Mouse (Mus musculus) frontal cortex, adult 2 months (tissue): ENCODE measurements around the gene Eef1a2. TPM values are rescaled to one million over a fixed set of nuclear protein-coding genes. Genes with fewer than 3 reads are reported as not detected.
"Not testable (repeated sequence)": the region's sequence is repeated elsewhere in the genome, so short reads cannot be mapped to it uniquely, and the experiment has no call there.

Experiments used
- DNase-seq, 2 experiments: peaks; one replicate each; pipeline ENCODE4 v3.0.0; 2022; ENCODE audit warnings: low spot score in 1 of 2; ENCODE audit errors: extremely low spot score in 1 of 2
- polyA plus RNA-seq: library from polyadenylated mRNA; depleted of rRNA; stranded (reverse); fragments of >200 nt; gene quantifications from 2 replicates; pipeline ENCODE4 v1.2.3, GENCODE M21; 2012; rRNA removed

Eef1a2 gene
- 939 and 990 TPM in 2 replicates for polyA plus RNA-seq

DNA sequence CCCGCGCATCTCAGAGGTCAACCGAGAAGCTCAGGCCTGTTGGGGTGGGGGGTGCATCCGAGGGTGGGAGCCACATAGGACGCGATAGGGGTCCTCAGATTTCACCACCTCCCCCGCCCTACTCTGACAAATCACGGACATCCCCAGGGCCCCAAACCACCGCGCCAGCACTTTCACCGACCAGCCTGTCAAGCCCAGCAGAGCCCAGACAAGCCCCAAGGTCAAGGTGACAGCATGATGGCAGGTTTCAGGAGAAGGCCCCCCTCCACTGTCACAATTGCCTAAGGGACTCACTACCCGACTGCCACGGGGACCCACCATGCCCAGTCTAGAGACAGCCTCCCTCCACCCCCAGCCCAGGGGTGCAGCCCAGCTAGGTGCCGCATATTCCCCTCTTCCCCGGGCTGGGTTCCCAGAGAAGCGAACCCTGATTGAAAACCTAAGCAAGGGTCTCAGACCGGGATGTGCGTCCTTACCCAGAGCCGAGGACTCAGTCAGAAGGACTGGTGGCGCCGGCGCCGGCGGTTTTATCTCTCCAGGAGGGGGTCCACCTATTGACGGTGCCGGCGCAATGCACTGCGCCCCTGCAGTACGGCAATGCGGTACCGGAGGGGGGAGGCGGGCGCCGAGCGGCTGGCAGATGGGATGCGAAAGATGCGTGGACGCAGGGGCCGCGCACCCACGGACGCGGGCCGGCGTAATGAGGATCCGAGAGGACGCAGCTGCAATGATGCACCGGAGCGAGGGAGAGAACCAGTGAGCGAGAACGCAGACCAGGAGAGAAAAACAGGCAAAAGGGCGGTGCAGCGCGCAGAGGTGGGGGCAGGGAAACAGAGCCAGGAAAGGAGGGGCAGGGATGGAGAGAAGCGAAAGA lies at the start of gene Eef1a2:
Gene Eef1a2, minus strand, starts transcription at position 767 of the 874 bp plus-strand sequence.
- peak; percentile 86 to 93 for DNase-seq

DNA sequence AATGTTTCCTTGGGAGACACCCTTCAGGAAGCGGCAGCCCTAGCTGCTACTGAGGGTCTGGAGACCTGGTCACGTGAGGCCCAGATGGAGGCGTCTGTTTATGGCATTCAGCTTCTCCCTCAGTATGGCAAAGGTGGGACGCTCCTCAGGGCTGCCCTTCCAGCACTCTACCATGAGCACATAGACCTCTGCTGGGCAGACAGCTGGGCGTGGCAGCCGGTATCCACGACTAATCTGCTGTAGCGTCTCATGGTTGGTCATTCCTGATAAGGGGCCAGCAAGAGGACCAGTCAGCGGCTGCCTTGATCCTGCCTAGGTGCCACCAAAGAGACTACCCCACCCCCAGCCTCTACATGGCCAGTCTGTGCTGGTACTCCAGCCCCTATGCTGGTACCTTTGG lies 49.3 kb upstream of the Eef1a2 start:
- DNase-seq = no peak

DNA sequence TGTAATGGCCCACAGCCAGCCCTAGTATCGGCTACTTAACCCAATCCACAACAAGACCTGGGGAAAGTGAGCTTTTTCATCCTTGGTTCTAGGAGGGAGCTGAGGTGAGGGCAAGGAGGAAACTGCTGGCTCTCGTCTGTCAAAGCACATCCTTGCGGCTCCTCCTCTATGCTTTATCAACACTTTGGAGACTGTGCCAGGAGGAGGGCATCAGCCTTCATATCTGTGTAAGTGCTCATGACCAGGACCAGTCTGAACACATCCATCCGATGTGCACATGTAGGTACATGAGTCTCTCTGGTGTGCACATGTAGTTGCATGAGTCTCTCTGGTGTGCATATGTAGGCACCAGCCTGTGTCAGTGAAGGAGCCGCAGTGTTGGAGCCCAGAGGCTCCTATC lies 48.9 kb upstream of the Eef1a2 start:
- DNase-seq = no peak

DNA sequence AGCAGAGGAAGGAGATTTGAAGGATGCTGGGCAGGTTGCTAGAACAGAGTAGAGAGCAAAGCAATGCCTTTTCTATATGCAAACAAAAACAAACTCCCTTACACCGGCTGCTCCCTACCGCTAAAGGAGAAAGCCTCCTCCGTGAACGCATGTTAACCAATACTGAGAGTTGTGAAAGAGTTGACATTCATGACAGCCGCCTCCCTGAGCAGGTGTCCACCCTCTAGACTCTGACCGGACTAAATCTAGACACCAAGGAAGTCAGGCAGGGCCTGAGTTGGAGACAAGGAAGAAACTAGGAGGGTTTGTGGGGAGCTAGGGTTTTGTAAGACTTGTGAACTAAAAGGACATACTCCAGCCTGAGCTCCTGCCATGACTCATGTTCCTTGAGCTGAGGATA lies 46.1 kb upstream of the Eef1a2 start:
- no peak for DNase-seq

DNA sequence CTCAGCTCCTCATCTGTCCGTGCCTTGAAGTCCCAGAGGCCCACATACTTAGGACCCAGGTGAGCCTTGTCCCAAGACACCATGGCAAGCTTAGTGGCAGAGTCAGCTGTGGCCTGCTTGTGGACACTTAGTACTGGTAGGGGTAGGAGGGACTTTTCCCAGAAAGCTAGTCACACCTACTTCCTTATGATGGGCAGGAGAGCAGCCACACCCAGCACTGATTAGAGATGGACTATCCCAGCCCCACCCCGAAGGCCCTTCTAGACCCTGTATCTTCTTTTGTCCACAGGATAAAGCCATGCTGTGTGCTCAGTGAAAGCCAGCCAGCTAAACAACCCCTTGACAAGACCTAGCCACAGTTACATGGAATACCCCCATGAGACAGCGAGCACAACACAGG lies 45.6 kb upstream of the Eef1a2 start, which contains the start of gene Ptk6:
Gene Ptk6, minus strand, starts transcription at position 368 of the 400 bp plus-strand sequence.
- no peak for DNase-seq

DNA sequence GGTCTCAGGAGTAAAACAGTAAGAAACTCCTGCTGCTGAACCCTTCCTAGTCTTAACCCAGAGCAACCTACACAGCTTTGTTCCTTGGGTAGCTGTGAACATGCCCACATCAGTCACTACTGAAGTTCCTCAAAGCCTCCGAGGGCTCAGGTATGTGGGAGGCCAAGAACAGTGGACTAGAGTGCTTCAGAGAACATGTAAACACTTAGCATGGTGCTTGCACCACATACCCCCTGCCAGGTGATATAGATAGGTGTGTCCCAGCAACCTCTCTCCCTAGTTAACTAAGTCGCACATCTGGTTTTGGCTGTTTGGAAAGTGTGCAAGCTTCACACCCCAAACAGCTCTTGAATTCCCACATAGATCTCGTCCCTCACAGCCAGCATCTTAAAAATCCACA lies 44.8 kb upstream of the Eef1a2 start:
- no peak for DNase-seq

DNA sequence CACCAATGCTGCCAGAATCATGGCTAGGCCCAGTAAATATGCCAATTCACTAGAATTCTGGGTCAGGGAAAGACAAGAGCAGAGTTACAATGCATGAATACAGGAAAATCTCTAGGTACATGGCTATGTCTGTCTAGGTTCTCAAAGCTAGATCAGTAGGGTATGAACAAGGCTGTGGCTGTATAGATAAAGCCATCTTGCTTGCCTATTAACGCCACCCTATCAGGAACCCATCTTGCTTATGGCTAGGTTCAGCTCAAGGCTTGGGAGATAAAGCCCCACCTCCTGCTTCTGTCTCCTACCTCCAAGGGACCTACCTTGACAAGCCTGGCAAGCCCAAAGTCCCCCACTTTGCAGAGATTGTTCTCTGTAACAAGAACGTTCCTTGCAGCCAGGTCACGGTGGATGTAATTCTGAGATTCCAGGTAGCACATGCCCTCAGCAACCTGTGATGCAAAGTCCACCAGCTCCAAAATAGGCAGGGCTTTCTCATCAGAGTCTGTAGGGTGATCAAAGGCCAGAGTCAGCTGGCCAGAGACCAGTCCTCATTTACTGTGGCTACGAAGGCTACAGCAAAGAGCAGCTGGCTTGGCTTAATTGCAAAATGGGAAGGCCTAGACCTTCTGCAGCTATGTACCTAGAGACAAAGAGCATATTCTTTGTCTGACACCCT lies 40.0 kb upstream of the Eef1a2 start:
- DNase-seq = no peak

DNA sequence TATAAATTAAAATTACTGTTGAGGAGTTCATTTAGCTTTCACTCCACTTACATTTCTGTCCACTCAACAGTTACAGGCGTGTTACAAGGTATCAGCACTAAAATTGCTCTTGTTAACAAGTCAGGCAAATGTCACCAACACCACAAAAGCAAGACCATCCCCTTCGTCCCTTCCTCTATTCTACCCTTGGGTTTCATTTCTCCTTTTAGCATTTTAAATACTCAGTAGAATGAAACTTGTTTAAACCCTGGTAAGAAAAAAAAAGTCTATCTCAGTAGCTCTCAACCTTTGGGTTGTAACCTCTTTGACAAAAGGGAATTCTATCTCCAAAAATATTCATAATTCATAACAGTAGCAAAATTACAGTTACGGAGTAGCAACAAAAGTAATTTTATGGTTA lies 36.2 kb upstream of the Eef1a2 start:
- DNase-seq = no peak

DNA sequence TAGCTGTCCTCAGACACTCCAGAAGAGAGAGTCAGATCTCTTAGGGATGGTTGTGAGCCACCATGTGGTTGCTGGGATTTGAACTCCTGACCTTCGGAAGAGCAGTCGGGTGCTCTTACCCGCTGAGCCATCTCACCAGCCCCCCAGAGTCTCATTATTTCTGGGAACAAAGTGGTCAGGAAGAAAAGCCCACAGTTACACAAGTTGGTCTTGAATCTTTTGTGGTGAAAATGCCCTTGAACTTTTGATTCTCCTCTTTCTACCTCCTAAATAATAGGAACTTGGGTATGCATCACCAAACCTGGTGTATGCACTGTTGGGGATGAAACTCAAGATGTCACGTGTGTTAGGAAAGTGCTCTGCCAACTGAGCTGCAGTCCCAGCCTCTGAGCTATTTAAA lies 35.1 kb upstream of the Eef1a2 start:
- DNase-seq = no peak

DNA sequence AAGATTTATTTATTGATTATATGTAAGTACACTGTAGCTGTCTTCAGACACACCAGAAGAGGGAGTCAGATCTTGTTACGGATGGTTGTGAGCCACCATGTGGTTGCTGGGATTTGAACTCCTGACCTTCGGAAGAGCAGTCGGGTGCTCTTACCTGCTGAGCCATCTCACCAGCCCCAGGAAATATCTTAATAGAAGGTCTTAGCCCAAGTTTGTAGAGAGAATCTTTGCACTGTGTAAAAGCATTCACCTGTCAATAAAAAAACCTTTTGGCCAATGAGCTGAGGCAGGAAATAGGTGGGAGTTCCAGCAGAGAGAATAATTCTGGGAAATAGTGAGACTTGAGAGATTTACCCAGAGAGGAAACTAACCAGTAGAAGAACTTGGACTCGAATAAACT lies 34.6 kb upstream of the Eef1a2 start:
- not testable (repeated sequence) for DNase-seq

DNA sequence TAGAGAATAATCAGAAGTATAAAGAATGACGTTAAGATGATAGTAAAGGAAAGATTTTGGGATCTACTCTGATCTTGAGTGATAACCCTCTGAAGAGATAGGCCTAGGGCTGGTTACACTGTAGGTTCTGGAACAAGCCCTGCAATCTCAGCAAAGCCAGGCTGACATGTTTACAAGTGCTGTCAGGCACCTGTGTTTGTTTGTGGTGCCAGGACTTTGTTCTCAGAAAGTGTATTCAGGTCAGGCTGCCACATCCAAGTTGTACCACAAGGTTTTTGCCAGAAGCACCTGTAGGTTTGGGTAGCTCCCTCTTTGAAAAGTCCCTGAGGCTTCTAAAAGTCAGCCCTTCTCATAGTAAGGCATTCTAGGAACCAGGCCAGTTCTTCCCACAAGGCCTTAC lies 32.5 kb upstream of the Eef1a2 start:
- DNase-seq = no peak

DNA sequence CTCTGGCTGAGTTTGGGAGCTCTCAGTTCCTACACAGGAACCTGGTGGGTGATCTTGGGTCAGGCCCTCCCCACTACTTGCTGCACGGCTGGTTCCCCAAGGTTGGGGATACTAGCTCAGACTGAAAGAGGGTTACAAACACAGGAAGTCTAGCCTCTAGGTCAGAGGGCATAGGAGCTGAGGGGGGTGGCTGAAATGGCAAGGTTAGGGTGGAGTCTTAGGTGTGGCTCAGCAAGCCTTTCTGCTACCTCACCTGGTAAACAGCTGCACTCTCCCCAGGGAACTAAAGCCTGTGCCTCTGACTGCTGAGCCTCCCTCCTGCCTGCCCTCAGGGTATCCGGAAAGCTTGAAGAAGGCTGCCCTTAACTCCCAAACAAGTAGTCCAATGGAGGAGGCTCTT lies 31.9 kb upstream of the Eef1a2 start:
- no peak for DNase-seq

DNA sequence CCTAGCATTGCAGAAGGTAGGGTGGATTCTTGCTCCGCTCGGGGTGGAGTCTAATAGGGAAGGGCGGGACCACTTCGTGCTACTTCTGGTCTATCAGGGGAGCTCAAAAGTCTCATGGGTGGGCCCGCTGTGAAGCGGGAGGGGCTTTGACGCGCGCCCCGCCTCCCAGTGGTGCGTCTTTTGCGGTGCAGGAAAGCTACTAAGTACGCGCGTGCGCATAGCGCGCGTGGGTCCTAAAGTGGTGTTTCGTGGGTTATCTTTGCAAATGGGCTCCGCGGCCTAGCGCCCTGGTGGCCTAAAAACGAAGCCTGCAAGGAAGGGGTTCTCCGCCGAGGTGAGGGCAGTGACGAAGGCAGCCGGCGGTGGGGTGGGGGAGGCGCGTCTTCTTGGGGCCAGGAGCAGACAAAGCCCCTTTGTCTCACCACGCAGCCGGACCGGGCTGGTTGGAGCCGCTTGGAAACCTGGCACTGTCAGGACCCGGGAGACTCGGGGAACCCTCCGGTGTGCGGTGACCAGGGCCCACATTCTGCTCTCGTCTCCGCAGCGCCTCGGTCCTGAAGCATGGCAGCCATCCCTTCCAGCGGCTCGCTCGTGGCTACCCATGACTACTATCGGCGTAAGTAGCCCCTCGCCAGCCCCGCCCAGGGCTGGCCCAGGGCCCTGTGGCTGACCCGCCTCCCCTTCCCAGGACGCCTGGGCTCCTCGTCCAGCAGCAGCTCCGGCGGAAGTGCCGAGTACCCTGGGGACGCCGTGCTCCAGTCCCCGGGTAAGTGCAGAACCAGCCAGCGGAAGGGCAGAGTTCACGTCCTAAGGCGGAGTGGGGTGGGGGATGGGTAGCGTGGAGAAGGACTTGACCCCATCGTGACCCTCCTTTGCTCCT lies 30.5 kb upstream of the Eef1a2 start, which contains the start of gene Ppdpf:
Gene Ppdpf, plus strand, starts transcription at position 127 of the 880 bp plus-strand sequence.
- peak; percentile 90 to 95 for DNase-seq

DNA sequence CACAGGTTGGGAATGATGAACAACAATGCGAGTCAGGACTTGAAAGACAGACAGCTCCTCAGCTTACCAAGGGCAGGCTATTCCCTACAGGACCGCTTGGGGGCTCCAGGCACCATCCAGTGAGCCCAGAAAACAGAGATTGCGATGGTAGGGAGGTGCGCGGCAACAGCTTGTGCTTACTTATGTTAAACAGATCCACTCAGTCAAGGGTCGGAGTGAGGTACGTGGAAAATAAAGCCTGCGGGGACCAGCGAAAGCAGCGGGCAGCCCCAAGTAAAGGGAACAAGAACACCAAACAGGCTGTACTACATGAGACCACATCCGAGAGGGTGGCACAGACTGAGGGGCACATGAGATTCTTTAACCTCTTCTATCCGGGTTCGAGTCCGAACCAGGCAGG lies 29.8 kb upstream of the Eef1a2 start:
- peak; percentile 72 to 93 for DNase-seq

DNA sequence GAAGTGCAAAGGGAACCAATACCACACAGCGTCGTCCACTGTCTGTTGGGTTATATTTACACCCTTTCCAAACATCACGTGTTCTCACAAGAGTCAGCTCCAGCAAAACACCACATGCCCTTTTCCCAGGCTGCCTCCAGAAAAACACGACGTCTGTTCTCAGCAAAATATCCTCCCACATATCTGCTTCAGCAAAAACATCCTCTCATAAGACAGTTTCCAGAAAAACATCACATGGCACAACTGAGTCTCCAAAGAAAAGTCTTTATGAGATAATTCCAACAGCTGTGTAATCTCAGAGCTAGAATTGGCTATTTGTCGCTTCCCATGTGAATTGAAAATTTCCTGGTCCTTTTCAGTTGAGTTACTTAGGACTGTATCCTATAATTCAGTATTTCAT lies 24.1 kb upstream of the Eef1a2 start:
- peak in 1 of 2 experiments; percentile 57 for DNase-seq

DNA sequence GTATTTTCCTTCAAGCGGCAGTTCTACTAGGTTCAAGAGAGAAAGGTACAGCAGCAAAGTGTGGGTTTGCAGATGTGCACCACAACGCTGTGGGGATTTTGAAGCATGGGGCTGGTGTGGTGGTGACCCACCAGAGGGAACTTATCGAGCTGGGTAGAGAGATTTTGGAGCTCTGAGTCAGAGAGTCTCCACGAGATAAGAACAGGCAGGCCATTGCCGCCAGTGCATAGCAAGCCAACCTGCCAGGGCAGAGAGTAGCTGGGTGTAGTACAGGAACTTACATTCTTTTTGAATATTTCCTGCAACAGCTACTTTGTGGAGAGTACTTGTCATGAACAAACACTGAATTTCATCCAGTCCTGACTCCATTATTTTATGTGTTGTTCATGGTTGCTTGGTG lies 21.7 kb upstream of the Eef1a2 start:
- no peak for DNase-seq

DNA sequence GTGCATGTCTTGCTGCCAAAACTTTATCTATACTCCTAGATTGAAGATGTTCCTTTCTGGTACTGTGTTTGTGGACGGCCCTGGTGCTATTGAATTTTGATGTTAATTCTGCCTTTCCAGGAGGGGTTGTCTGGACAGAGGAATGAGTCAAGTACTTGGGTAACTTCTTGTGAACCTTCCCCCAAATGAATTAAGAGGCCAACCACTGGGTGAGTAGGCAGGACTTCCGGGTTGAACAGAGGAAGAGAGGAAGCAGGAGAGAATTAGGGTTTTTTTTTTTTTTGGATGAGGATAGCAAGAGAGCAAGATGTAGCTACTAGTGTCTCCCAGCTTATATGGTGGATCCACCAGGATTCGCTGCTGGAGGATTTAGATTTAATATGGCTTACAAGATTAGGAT lies 21.2 kb upstream of the Eef1a2 start:
- no peak for DNase-seq

DNA sequence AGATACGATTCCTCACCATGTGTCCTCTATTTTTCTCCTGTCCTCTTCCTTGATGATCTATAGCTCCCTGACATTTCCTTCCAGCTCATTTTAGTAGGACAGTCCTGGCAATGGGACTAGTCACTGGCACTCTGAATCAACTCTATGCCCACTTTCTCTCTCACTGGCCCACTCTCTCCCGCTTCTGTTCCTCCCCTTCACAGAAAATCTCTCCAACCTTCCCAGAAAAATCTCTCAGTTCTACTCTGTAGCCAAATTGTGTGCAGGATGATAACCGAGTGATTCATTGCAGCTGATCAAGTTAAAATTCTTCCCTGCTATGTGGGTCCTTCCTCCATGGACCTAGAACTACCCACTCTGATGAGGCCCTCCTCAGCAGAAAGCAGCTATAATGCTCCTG lies 17.8 kb upstream of the Eef1a2 start:
- no peak for DNase-seq

DNA sequence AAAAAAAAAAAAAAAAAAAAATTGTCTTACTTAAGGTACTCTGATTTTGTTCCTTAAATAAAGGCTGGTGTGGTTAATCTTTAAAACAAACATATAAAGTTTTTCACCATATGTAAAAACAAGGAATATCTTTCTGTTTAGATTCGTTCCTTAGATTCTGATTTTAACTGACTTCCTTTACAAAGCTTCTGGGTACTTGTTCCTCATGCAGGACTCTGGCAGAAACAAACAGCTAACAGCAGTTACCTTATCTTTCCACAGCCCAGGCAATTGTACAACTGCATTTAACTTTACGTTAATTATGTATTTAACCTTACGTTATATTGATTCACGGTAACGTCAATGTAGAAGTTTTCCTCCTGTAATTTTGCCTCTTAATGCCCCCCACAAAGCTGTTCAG lies 9.7 kb upstream of the Eef1a2 start:
- DNase-seq = no peak

DNA sequence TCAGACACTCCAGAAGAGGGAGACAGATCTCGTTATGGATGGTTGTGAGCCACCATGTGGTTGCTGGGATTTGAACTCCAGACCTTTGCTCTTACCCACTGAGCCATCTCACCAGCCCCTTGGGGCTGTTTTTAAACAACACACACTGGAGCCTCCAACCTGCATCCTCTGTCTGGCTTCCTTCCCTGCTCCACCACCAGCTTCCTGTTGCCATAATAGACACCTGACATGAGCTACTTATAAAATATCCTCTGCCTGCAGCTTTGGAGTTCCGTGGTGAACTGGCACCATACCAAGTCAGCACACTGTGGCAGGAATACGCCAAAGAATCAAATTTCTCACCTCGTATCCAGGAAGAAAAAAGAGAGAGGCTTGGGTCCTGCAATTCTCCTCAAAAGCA lies 4.0 kb upstream of the Eef1a2 start:
- DNase-seq = no peak

DNA sequence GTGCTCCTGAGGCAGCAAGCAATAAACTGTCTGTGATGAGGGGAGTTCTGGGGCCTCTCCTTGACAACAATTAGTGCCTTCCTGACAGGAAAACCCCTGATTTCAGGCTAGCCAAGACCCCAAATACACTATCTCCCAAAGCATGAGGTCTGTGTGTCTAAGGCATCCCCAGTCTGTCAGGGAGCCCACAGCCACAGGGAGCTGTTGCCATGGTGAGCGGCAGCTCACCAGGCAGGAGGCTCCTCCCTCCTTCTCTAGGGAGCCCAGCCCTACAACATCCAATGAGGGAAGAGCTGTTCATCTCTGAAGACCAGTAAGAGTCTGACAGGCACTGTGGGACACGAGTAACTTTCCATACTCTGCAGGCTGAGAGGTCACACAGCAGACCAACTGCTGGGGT lies 3.0 kb upstream of the Eef1a2 start:
- peak; percentile 67 to 73 for DNase-seq
